Mouse (Mus musculus): ENCODE measurements around the gene Mettl7a3.
"Not testable (repeated sequence)": the region's sequence is repeated elsewhere in the genome, so short reads cannot be mapped to it uniquely, and the experiment has no call there.

Mettl7a3 gene

DNA sequence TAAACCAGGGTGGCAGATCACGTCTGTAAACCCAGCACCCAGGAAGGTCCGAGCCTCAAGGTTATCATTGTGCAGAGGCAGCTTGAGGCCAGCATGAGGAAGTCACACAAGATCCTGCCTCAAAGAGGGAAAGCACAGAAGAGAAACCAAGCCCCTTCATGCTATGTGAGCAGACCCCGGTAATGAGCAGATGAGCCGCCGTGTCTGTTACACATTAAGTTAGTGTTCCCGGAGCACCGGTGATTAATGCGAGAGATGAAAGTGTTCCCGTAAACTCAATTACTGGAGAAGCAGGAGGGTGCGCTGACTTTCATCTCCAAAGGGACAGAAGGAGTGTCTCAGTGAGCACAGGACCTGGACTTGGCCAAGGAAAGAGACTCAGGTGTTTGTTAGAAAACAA is 5.4 kb upstream of the Mettl7a3 start:
- in situ Hi-C loops (cut with MboI; ENCODE audit: low sequenced_read_pairs): not testable (repeated sequence)

DNA sequence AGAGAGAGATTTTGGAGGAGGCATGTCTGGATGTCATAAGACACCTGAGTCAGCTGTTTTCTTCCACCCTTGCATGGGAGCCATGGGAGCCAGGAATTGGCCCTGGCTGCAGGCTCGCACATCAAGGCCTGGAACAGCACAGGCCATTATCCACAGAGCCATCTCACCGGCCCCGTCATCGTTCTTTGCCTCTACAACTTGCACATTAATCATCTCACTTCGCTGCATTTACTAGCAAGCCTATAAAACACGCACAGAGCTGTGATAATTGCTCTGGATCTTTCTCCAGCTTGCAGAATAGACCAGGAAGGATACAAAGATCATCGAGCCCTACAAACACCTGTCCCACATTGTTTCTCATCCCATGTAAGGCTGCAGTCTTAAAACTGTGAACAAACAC is 4.0 kb upstream of the Mettl7a3 start:
- in situ Hi-C loops (cut with MboI; ENCODE audit: low sequenced_read_pairs): no loop called here

DNA sequence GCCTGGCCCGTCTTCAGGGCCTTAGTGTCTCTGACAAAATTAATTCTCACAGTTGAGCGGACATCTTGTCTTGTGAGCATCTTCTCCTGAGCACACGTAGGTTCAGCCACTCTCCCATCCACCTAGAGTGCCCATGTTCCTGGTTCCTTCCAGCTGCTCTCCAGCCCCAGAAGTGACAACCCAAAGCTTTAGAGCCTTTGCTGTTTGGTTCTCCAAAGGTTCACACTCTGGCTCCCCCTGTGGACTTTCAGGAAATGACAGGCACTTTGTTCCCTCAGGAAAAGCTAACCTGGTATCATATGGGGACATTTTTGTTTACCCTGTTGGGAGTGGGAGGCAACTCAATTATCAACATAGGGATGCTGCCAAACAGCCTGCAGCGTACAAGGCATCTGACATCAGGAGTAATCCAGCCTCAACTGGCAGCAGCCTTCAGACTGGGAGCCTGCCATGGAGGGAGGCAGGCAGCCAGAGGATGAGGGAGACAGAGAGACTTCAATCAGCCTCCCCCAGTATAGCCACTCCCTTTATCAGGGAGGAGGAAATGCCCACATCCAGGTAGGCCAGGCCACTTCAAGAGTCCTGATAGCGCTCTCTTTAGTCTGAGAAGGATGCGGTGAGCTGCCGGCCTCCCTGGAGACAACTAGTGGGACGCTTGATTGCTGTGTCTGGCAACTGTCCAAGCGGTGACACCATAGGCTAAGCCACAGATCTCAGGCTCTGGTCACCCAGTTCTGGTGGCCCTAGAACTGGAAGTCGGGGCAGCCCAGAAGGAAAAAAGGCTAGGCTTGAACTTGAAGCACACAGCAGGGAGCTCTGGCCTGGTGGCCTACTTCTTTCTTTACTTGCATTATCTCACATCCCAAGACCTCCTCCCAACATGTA is 2.4 kb upstream of the Mettl7a3 start:
- in situ Hi-C loops (cut with MboI; ENCODE audit: low sequenced_read_pairs): not testable (repeated sequence)

DNA sequence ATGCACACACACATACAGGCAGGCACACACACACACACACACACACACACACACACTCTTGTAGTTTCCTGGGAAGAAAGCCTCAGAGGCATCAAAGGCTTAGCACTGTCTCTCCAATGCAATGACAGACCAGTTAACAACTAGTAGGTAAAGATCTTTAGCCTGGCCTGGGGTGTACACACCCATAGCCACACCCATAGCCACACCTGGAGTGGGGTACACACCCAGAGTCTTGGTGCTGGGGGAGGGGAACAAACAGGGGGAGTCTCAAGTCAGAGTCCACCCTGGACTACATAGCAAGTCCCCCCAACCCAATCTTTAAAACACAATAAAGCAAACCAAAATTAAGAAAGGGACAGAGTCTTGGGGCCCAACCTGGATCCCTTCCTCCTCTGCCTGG is 2.6 kb downstream of the Mettl7a3 start:
- in situ Hi-C loops (cut with MboI; ENCODE audit: low sequenced_read_pairs): not testable (repeated sequence)

- in situ Hi-C loops (cut with MboI; ENCODE audit: low sequenced_read_pairs): not testable (repeated sequence)
Observed at GRCm38 (mm10) chr15:100337847-100338246, 3.1 kb downstream of the Mettl7a3 start.

- in situ Hi-C loops (cut with MboI; ENCODE audit: low sequenced_read_pairs): not testable (repeated sequence)
Observed at GRCm38 (mm10) chr15:100341314-100341980, 6.7 kb downstream of the Mettl7a3 start.

DNA sequence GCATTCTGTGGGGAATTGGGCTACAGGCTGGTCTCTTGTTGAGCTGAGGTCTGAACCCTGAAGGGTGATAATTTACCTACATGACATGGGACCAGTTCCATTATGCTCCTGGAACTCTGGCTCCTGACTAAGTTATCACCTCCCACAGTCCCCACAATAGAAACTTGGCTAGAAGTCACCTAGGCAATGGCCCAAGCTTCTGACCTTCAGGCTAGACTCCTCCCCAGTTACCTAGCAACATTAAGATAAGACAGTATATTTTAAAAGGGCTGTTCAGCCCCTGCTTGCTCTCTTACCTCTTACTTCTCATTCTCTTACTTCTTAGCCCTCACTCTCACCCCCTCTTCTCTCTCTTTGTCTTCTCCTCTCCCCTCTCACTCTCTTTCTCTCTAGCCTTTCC is 10.8 kb downstream of the Mettl7a3 start:
- in situ Hi-C loops (cut with MboI; ENCODE audit: low sequenced_read_pairs): no loop called here

- in situ Hi-C loops (cut with MboI; ENCODE audit: low sequenced_read_pairs): no loop called here
Observed at GRCm38 (mm10) chr15:100346761-100347160, 12.0 kb downstream of the Mettl7a3 start.

DNA sequence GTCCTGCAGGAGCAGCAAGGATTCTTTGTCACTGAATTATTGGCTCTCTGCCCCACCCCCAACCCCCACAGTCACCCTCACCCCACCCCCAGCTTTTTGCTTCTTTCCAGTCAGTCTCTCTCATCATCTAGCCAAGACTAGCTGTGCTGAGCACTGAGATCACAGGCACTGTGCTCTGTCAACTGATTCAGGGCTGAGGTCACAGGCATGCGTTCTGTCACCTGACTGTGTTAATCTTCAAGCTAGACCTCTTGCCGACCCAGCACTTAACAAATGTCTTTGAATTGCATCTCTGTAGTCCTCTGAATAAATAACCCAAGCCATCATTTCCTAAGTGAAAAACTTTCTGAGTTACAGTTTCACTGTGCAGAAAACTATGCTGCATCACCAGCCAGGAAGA is 14.8 kb downstream of the Mettl7a3 start:
- in situ Hi-C loops (cut with MboI; ENCODE audit: low sequenced_read_pairs): no loop called here

GRCm38 (mm10) chr15:100351501-100352060 is 16.9 kb downstream of the Mettl7a3 start:
- in situ Hi-C loops (cut with MboI; ENCODE audit: low sequenced_read_pairs): no loop called here

DNA sequence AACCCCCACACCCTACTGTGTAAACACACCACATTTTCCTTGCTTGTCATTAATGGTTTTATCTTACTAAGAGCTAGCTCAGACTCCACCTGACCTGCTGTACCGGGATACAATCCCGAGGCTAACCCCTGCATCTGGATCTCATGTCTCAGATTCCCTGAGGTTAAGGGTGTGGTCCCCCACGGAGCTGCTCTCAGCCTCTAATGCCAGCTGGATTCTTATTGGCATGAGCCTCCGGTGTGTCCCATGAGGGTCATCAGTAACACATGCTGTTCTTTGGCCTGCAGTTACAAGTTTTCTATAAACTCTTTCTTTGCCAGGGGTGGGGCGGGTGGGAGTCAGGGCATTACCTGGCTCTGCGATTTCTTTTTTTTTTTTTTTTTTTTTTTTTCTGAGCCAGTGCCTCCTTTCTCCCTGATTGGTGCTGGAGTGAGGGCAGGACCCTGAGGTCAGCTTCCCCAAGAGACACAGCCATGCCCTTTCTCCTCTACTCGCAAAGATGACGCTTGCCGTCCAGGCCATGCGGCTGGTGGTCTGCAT is 18.1 kb downstream of the Mettl7a3 start, which contains the start of the genes Methig1 and Mettl7a2:
Methig1 (plus strand) TSS at position 439 of the 540 bp plus-strand sequence.
Mettl7a2 (plus strand) TSS at position 490 of the 540 bp plus-strand sequence.
- in situ Hi-C loops (cut with MboI; ENCODE audit: low sequenced_read_pairs): no loop called here

DNA sequence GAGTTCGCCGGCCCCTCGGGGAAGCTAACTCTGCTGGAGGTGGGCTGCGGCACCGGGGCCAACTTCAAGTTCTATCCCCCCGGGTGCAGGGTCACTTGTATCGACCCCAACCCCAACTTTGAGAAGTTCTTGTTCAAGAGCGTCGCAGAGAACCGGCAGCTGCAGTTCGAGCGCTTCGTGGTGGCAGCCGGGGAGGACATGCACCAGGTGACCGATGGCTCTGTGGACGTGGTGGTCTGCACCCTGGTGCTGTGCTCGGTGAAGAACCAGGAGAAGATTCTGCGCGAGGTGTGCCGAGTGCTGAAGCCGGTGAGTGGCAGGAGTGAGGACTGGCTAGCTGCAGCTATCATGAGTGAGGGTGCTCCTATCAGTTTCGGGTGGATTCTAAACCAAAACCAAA is 18.7 kb downstream of the Mettl7a3 start:
- in situ Hi-C loops (cut with MboI; ENCODE audit: low sequenced_read_pairs): not testable (repeated sequence)

DNA sequence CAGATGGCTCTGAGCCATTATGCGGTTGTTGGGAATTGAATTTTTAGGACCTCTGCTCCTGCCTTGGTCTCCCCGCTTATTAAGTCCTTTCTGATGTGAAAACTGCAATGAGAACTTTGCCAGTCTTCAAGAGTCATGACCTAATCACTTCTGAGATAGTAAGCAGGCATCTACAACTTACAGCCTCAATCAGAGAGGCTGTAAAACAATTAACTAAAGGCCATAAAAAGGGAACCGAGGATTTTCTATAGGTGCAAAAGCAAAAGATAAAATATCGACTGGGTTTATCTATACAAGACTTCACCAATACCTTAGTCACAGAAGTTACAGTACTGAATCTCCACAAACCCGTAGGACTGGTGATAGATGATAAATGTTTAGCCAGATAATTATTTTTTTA is 21.1 kb downstream of the Mettl7a3 start:
- in situ Hi-C loops (cut with MboI; ENCODE audit: low sequenced_read_pairs): no loop called here

DNA sequence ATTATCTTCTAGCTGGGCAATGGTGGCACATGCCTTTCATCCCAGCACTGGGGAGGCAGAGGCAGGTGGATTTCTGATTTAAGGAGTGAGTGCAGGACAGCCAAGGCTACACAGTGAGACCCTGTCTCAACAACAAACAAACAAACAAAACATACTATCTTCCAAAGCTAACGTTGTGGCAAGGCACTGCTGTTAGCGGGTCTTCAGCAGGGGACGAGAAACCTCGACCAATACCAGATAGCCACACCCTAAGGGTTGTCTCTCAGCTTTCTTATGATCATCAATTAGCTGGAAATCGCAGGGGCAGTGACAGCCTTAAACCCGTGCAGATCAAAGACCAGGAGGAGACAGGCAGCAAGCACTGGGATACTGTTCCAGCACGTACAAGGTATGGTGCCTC is 29.5 kb downstream of the Mettl7a3 start, which contains the start of gene Higd1c:
Higd1c (plus strand) TSS at position 301 of the 400 bp plus-strand sequence.
- in situ Hi-C loops (cut with MboI; ENCODE audit: low sequenced_read_pairs): no loop called here

GRCm38 (mm10) chr15:100365967-100366366 is 31.2 kb downstream of the Mettl7a3 start:
- in situ Hi-C loops (cut with MboI; ENCODE audit: low sequenced_read_pairs): not testable (repeated sequence)

GRCm38 (mm10) chr15:100367119-100367518 is 32.4 kb downstream of the Mettl7a3 start:
- in situ Hi-C loops (cut with MboI; ENCODE audit: low sequenced_read_pairs): no loop called here

DNA sequence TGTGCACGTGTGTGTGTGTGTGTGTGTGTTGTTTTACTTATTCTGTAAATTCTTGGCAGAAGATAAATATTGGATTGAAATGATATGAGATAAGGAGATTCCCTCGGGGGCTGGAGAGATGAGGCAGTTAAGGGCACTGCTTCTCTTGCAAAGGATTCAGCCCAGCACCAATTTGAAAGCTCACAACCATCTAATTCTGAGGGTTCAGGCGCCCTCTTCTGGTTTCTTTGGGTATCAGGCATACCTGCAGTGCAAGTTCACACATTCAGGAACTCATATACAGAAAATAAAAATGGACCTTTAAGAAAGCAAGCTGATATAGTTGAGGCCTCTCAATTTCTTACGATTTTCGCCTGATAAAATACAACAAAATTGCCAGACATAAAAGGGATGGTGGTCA is 40.3 kb downstream of the Mettl7a3 start:
- in situ Hi-C loops (cut with MboI; ENCODE audit: low sequenced_read_pairs): no loop called here

DNA sequence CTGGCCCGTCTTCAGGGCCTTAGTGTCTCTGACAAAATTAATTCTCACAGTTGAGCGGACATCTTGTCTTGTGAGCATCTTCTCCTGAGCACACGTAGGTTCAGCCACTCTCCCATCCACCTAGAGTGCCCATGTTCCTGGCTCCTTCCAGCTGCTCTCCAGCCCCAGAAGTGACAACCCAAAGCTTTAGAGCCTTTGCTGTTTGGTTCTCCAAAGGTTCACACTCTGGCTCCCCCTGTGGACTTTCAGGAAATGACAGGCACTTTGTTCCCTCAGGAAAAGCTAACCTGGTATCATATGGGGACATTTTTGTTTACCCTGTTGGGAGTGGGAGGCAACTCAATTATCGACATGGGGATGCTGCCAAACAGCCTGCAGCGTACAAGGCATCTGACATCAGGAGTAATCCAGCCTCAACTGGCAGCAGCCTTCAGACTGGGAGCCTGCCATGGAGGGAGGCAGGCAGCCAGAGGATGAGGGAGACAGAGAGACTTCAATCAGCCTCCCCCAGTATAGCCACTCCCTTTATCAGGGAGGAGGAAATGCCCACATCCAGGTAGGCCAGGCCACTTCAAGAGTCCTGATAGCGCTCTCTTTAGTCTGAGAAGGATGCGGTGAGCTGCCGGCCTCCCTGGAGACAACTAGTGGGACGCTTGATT is 43.2 kb downstream of the Mettl7a3 start:
- in situ Hi-C loops (cut with MboI; ENCODE audit: low sequenced_read_pairs): not testable (repeated sequence)

DNA sequence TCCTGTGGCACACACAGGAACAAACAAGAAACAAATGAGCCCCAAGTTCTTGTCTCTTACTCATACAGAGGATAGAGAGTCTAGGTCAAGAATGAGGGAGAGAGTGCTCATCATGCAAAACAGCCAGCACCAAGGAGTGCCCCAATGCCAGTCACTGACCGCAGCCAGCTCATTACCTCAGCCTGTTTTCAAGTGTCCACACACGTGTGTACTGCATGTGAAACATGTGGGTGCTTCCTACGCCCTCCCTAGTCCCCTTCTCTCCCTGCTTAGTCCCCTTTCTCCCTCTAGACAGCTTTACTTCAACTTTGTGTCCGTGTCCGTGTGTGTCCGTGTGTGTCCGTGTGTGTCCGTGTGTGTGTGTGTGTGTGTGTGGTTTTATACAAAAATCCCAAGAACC is 44.9 kb downstream of the Mettl7a3 start:
- in situ Hi-C loops (cut with MboI; ENCODE audit: low sequenced_read_pairs): no loop called here

GRCm38 (mm10) chr15:100380104-100380503 is 45.4 kb downstream of the Mettl7a3 start:
- in situ Hi-C loops (cut with MboI; ENCODE audit: low sequenced_read_pairs): no loop called here

- in situ Hi-C loops (cut with MboI; ENCODE audit: low sequenced_read_pairs): no loop called here
Observed at GRCm38 (mm10) chr15:100385705-100386104, 51.0 kb downstream of the Mettl7a3 start.
